Mouse (Mus musculus) forebrain, embryonic 16.5 days (tissue): ENCODE results near the gene Uba52. TPM values are rescaled to one million over a fixed set of nuclear protein-coding genes. Genes with fewer than 3 reads are reported as not detected.

ENCODE experiments used
- ATAC-seq: fragments of 200-750 bp; cut with Nextera tagmentation; 2 replicates; pipeline ENCODE4 v1.8.0; 2017; ENCODE audit warnings: mild to moderate bottlenecking, moderate library complexity
- H3K27ac ChIP-seq: fragments of 300-500 bp; sonication (generic); 2 replicates; pipeline ENCODE4 v1.5.1; 2014; ENCODE audit warnings: low read length, control low read depth
- H3K27me3 ChIP-seq: fragments of 300-500 bp; sonication (generic); replicated peaks from 2 replicates; pipeline ENCODE4 v1.6.1; 2014; ENCODE audit warnings: low read length; ENCODE audit not compliant: control insufficient read depth, insufficient read depth
- H3K36me3 ChIP-seq: fragments of 300-500 bp; sonication (generic); 2 replicates; pipeline ENCODE4 v1.6.1; 2014; ENCODE audit not compliant: control insufficient read depth, insufficient read depth
- H3K4me1 ChIP-seq: fragments of 300-500 bp; sonication (generic); replicated peaks from 2 replicates; pipeline ENCODE4 v1.6.1; 2014; ENCODE audit warnings: low read length; ENCODE audit not compliant: control insufficient read depth, insufficient read depth
- H3K4me2 ChIP-seq: fragments of 300-500 bp; sonication (generic); 2 replicates; pipeline ENCODE4 v1.6.1; 2014; ENCODE audit warnings: mild to moderate bottlenecking, low read length, control low read depth
- H3K4me3 ChIP-seq: fragments of 300-500 bp; sonication (generic); replicated peaks from 2 replicates; pipeline ENCODE4 v1.5.1; 2014; ENCODE audit warnings: mild to moderate bottlenecking, low read length, control low read depth
- H3K9ac ChIP-seq: fragments of 300-500 bp; sonication (generic); replicated peaks from 2 replicates; pipeline ENCODE4 v1.6.1; 2014; ENCODE audit warnings: low read depth, low read length, control low read depth
- H3K9me3 ChIP-seq: fragments of 300-500 bp; sonication (generic); 2 replicates; pipeline ENCODE4 v1.6.1; 2016; ENCODE audit warnings: low read length; ENCODE audit not compliant: control insufficient read depth
- WGBS: fragments of 180-500 bp; shearing (Covaris S2); extraction: QIAGEN DNeasy Blood & Tissue Kit; methylation state at CpG from one replicate; pipeline ENCODE4 v1.1.7; 2014; 5-methylcytosine and 5-hydroxymethylcytosine counted together
- polyA plus RNA-seq: library from polyadenylated mRNA; unstranded; fragments of >200 nt; fragmentation: Nextera tagmentation; extraction: Ambion mirVana; gene quantifications from 2 replicates; pipeline ENCODE4 v1.2.1, GENCODE M21; 2015

Uba52 gene
- polyA plus RNA-seq, 1 experiment from 2014 or later = 697 TPM

DNA sequence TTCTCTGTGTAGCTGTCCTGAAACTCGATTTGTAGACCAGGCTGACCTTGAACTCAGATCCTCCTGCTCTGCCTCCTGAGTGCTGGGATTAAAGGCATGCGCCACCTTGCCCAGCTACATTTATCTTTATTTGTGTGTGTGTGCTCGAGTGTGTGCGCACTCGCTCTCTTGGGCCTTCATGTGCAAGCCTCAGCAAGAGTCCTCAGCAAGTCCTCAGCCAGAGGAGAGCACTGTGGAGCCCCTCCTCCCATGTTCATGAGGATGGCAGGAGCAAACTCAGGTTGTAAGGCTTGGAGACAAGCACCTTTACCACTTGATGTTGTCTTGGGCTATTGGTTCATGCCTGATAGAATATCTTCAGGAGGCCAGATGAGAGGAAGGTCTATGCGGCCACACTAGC, 37.2 kb upstream of the Uba52 start:
- WGBS = 88% methylated on average over 6 of the region's 6 CpGs
- no peak overlapping the region for H3K9ac ChIP-seq
- no peak for ATAC-seq

DNA sequence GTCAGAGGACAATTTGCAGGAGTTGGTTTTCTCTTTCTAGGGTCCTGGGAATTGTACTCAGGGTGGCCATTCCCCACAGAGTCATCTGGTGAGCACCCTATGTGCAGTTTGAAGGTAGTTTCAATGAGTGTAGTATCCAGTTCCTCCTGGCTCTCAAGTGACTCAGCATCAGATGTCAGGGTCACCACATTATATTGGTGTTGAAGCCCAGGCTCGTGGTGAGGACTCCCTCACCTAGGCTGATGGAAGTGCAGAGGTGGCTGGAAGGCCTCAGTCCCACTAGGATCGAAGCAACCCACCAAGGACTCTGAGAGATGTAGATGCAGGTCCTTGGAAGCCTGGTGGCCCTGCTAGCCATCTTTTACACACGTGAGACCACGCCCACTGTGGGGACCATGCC, 35.8 kb upstream of the Uba52 start:
- WGBS = 90% methylated on average over 4 of the region's 4 CpGs
- ATAC-seq = no peak
- Histone ChIP-seq H3K4me2 (no peak overlapping the region), H3K36me3 (no peaks in the 10 kb centered on the region), H3K4me1 (peaks cover 3% of the 10 kb centered on the region), H3K9ac (no peak overlapping the region), H3K9me3 (no peaks in the 10 kb centered on the region), H3K27ac (no peak overlapping the region), H3K27me3 (no peaks in the 10 kb centered on the region), H3K4me3 (no peak overlapping the region)

More for the DNA sequence above, 37.2 kb upstream of the Uba52 start:
- Histone ChIP-seq H3K36me3 (no peaks in the 10 kb centered on the region), H3K4me3 (no peak overlapping the region), H3K27me3 (no peaks in the 10 kb centered on the region), H3K4me2 (no peak overlapping the region), H3K9me3 (no peaks in the 10 kb centered on the region), H3K27ac (no peak overlapping the region), H3K4me1 (no peaks in the 10 kb centered on the region)

DNA sequence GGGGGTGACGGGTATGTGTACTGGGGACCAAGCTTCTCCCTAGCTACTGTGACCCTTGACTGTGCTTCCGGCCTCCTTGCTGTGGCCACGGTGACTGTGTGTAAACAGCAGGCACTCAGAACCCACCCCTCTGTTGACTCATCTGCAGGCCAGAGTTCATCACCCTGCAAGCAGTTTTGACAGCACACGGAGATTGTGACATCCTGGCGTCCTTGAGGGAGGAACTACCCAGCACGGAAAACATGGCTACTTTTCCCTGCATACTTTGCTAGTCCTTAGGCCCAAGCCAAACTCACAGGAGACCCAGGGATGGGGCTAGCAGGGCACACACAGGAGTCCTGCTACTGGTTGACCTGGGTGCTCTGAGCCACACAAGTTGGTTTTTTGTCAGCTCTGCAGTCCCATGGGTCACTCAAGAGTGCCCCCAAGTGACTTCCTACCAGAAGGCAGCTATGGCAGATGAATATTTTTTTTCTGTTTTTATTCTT, 33.6 kb upstream of the Uba52 start:
- Histone ChIP-seq H3K27ac (no peak overlapping the region), H3K9me3 (no peaks in the 10 kb centered on the region), H3K4me2 (no peak overlapping the region), H3K9ac (no peak overlapping the region), H3K36me3 (no peaks in the 10 kb centered on the region), H3K4me3 (no peak overlapping the region), H3K27me3 (no peaks in the 10 kb centered on the region), H3K4me1 (peaks cover 18% of the 10 kb centered on the region)
- WGBS = 82% methylated on average over 6 of the region's 6 CpGs
- ATAC-seq = no peak

DNA sequence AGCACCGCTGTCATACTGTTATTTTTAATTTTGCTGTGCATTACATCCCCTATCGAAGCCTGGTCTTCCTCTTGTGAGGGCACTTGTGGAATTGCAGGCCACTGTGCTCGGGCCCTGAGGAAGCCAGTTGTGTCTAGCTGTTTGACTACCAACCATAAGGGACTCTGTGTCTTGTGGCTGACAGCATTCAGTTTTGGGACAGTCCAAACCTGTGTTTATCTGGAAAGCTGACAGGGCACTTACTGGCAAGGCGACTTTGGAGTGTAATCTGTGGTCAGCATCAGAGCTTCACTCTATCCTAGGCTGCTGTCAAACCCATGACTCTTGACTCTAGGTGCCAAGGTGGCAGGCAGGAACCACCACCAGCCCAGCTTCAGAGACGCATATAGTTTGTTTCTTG, 30.5 kb upstream of the Uba52 start:
- H3K27ac ChIP-seq = no peak overlapping the region
- no peaks in the 10 kb centered on the region for H3K27me3 ChIP-seq
- H3K9me3 ChIP-seq = no peaks in the 10 kb centered on the region
- no peak overlapping the region; the same call in 1 of the 2 replicates for H3K9ac ChIP-seq
- peak overlapping the region; percentile 94 for H3K4me2 ChIP-seq
- H3K4me3 ChIP-seq = peak overlapping the region; percentile 87; the same call in 1 of the 2 replicates
- H3K4me1 ChIP-seq = peaks cover 26% of the 10 kb centered on the region
- H3K36me3 ChIP-seq = 0 out of 2 replicates have a peak, but pooled peaks cover 2% of the 10 kb centered on the region
- 84% methylated on average over 5 of the region's 5 CpGs for whole genome bisulfite sequencing
- no peak for ATAC-seq

DNA sequence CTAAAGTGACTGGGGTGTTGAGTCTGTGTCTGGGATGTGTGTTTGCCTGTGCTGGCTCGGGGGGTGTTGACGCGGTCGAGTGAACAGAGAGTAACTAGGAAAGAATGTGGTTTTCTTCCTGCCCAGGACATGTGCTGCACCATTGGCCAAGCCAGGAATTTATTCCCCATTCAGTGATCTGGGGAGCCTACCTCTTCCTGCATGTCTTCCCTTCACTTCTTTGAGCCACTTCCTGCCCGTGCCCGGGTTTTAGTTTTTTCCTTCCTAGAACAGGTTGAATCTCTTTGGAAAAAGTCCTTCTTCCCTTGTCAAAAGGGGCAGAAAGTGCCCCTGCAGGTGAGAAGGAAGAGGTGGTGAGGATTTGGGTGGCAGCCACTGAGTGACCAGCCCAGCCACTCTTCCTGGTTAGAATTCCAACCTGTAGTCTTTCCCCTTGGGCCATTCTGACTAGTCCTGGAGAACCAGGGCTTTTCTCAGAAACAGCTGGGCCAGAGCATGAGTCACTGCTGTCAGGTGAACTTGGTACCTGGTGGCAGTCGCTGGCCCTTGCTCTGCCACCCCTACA, 30.0 kb upstream of the Uba52 start:
- Histone ChIP-seq H3K36me3 (0 out of 2 replicates have a peak, but pooled peaks cover 2% of the 10 kb centered on the region), H3K27me3 (no peaks in the 10 kb centered on the region), H3K9ac (peak overlapping the region; percentile 89), H3K9me3 (no peaks in the 10 kb centered on the region), H3K27ac (no peak overlapping the region), H3K4me1 (peaks cover 26% of the 10 kb centered on the region), H3K4me2 (peak overlapping the region; percentile 94), H3K4me3 (peak overlapping the region; percentile 87)
- ATAC-seq = no peak
- 60% methylated on average over 7 of the region's 7 CpGs for WGBS

DNA sequence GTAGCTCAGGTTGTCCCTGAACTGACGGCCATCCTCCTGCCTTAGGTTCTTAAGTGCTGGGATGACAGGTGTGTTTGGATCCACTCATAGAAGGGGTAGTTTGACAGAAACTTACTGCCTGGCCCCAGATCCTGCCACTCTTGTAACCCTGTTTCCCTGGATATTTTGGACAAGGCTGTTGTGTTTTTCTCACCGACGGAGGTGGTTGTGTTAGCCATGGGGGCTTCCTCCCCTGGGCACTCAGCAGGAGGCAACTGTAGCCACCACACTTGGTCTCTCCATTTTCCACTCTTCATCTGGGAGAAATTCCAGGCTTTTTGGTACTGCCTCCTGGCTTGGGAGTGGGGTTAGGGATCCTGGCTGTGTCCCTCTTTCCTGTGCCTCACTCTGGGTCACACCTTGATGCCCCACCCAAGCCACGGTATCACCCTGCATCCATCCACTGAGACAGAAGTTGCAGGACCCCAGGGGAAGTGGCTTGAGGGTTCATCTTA, 29.5 kb upstream of the Uba52 start:
- Histone ChIP-seq H3K4me2 (peak overlapping the region; percentile 94), H3K4me1 (peaks cover 26% of the 10 kb centered on the region), H3K9ac (peak overlapping the region; percentile 89), H3K9me3 (no peaks in the 10 kb centered on the region), H3K27me3 (no peaks in the 10 kb centered on the region), H3K4me3 (peak overlapping the region; percentile 87), H3K36me3 (0 out of 2 replicates have a peak, but pooled peaks cover 2% of the 10 kb centered on the region), H3K27ac (peak overlapping the region; percentile 96; the same call in 1 of the 2 replicates)
- WGBS = 16% methylated on average over 4 of the region's 4 CpGs
- no peak for ATAC-seq

DNA sequence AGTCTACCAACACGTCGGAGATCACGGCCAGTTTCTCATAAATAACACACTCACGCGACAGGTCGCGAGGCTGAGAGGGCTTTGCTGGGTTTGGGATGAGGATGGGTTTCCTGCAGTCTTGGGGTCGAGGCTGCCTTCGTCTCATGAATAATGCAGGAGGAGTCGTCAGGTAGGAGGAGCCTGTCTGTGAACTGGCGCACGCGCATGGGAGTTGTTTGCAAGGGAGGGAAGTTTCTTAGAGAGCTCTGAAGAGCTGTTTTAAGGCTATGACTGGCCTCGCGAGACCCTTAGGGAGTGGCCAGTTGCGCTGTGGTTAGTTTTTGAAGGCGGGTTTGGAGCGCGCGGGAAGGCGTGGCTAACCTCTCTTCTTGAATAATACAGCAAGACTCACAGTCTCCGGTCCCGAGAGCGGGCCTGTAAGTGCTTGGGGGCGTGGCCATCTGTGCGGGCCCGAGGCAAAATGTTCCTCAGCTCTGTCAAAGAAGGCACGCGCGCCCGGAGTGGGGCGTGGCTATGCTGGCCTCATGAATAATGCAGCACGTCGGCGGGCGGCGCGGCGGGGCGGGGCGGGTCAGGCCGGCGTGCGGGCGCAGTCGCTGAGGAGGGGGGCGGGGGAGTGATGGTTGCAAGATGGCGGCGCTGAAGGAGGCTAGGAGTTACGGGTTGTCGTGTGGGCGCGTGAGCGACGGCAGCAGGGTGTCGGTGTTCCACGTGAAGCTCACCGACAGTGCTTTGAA, 28.6 kb upstream of the Uba52 start, which contains the start of gene Ell:
Gene Ell (plus strand): TSS at position 381 of the 737 bp plus-strand sequence.
- Histone ChIP-seq H3K9ac (peak within 1 kb of the TSS; percentile 89), H3K4me2 (peak within 1 kb of the TSS; percentile 94), H3K9me3 (no peaks in the 10 kb centered on the region), H3K4me3 (peak within 1 kb of the TSS; percentile 87), H3K27ac (peak within 1 kb of the TSS; percentile 96), H3K4me1 (peaks cover 26% of the 10 kb centered on the region), H3K27me3 (no peaks in the 10 kb centered on the region), H3K36me3 (peaks cover 2% of the 10 kb centered on the region; the same call in 1 of the 2 replicates)
- WGBS = under 1% methylated on average over 57 of the region's 58 CpGs
- peak; percentile 88 for ATAC-seq

DNA sequence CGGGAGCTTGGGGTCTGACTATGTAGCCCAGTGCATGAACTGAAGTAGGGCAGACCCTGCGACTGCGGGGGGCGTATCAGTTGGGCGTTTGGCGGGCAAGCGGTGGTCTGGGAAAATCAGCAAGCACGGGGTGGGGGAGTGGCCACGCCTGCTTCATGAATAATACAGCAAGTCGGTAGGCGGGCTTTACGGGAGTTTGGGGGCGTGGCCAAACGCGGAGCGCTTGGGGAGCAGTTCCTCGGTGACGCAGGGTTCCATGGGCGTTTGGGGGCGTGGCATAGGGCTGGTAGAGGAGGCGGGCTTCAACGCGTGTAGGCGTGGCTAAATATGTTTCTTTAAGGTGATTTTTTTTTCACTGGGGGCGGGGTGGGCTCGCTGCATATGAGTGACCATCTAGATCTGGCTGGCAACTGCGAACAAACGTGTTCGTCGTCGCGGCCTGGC, 28.1 kb upstream of the Uba52 start:
- peak; percentile 78 for ATAC-seq
- Histone ChIP-seq H3K4me3 (peak overlapping the region; percentile 87), H3K9me3 (no peaks in the 10 kb centered on the region), H3K27me3 (no peaks in the 10 kb centered on the region), H3K36me3 (peaks cover 2% of the 10 kb centered on the region; the same call in 1 of the 2 replicates), H3K4me2 (peak overlapping the region; percentile 94), H3K27ac (peak overlapping the region; percentile 96), H3K4me1 (peaks cover 26% of the 10 kb centered on the region), H3K9ac (peak overlapping the region; percentile 57)
- 0% methylated on average over 32 of the region's 32 CpGs for WGBS

DNA sequence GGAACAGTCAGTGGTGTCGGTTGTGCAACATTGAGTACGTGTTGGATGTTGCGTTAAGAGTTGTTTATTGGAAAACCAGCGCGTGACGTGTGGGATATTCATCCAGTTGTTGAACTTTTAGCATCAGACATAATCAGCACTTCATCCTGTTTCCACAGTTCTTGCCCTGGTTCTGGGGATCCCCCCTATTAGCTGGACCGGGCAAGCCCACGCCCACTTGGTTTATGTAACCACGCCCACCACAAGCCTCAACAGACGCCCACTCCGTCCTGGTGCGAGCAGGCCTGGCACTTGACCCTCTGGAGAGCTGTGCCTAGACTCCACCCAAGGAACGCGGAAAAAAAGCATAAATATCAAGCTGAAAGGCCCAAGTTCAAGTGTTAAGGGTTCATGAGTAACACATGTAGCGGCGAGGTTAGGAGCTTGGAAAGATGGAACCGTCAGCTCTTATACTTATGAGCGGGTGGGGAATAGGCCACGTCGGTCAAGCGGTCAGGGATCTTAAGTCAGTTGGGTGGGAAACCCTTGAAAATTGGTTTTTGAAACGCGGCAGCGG, 27.5 kb upstream of the Uba52 start:
- H3K4me1 ChIP-seq = peaks cover 26% of the 10 kb centered on the region
- ATAC-seq = peak; percentile 2; the same call in 1 of the 2 replicates
- H3K4me2 ChIP-seq = peak overlapping the region; percentile 94
- no peaks in the 10 kb centered on the region for H3K27me3 ChIP-seq
- WGBS = 15% methylated on average over 24 of the region's 24 CpGs
- peaks cover 4% of the 10 kb centered on the region; the same call in 1 of the 2 replicates for H3K36me3 ChIP-seq
- H3K9ac ChIP-seq = peak overlapping the region; percentile 57
- peak overlapping the region; percentile 87 for H3K4me3 ChIP-seq
- peak overlapping the region; percentile 96 for H3K27ac ChIP-seq
- no peaks in the 10 kb centered on the region for H3K9me3 ChIP-seq
